Mouse (Mus musculus): ENCODE data around the gene Stk31.

DNA sequence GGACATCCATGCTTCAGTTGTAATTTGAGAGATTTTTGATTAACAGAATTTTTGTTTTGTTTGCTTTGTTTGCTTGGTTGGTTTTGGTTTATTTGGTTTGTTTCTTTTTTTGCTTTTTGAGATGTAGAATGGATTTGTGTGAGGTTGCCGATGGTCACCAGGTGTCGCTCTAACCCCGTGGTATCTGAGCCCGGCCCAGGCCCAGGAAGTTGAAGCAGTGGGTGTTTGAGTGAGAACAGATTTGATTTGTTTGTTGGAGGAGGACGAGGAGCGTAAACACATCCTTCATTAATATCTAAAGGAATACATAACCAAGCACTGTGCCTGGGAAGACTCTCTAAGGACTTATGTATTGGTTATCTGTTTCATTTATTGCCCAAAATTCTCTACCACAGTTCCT is 123.6 kb downstream of the Stk31 start:
- TF ChIP-seq CTCF (IDR thresholded peaks at IDR 0.05; ENCODE audit: low read depth, low read length), result 0 out of 2 replicates have a peak, but pooled peaks have one; percentile 13
- TF ChIP-seq TAL1 (conservative IDR thresholded peaks at IDR 0.05; ENCODE audit: low read depth, low read length), result no peak
- no peak for TF ChIP-seq POLR2AphosphoS5 (IDR thresholded peaks at IDR 0.05; ENCODE audit: insufficient replicate concordance, low read depth, low read length)
